In genomic region chr2:132781439-132782068, GRCm38 (mm10) we compare ENCODE assay signal across 8 mouse cellular contexts. TPM values are rescaled to one million over a fixed set of nuclear protein-coding genes. Genes with fewer than 3 reads are reported as not detected.
DNase-seq lines count a peak whose midpoint lies in the region; ATAC-seq and TF ChIP-seq lines count a peak whose summit lies in the region.

No protein-coding gene starts in this region.

- H3K4me2 ChIP-seq in hindbrain, embryonic 11.5 days (replicated peaks; ENCODE audit: low read depth, low read length), result peak overlapping the region; percentile 73
- peak overlapping the region; percentile 40 for H3K4me2 ChIP-seq in lung, postnatal 0 days (replicated peaks; ENCODE audit: low read depth, low read length)

- no peaks in the 10 kb centered on the region for H3K36me3 ChIP-seq in hindbrain, embryonic 11.5 days (ENCODE audit: control insufficient read depth, insufficient read depth, low read length)
- H3K36me3 ChIP-seq in lung, postnatal 0 days (ENCODE audit: insufficient read depth, low read length), result no peaks in the 10 kb centered on the region

- peak; percentile 95 for DNase-seq in ES-CJ7 (ENCODE audit: low read depth, low spot score)
- DNase-seq in cerebellum, adult 2 months, result peak; percentile 94 to 95
- peak; percentile 83 to 84 for DNase-seq in frontal cortex, postnatal 10 days (ENCODE audit: low spot score in 2 of 2)
- peak; percentile 93 for DNase-seq in hindbrain, embryonic 11.5 days (ENCODE audit: low spot score)
- peak; percentile 89 to 91 for DNase-seq in layer of hippocampus, postnatal 10 days (ENCODE audit: low spot score in 2 of 2)
- DNase-seq in lung, postnatal 0 days (ENCODE audit: low spot score), result peak; percentile 94
- peak; percentile 95 for DNase-seq in retina, embryonic 14.5 days (ENCODE audit: low spot score)
- peak; percentile 93 for DNase-seq in thymus, postnatal 4 days

- under 1% methylated on average over 41 of the region's 41 CpGs for WGBS in cerebellum, adult 2 months
- under 1% methylated on average over 40 of the region's 41 CpGs for WGBS in hindbrain, embryonic 11.5 days
- WGBS in lung, postnatal 0 days, result 1% methylated on average over 34 of the region's 41 CpGs

- ATAC-seq in hindbrain, embryonic 11.5 days (ENCODE audit: low FRiP score), result peak; percentile 98
- peak; percentile 98 for ATAC-seq in lung, postnatal 0 days

- no peak for TF ChIP-seq CTCF in cerebellum, adult 2 months (IDR thresholded peaks at IDR 0.05; ENCODE audit: borderline replicate concordance, insufficient read depth, low read depth, low read length)
- no peak for TF ChIP-seq CTCF in lung, postnatal 0 days (IDR thresholded peaks at IDR 0.05)

- H3K27ac ChIP-seq in cerebellum, adult 2 months (ENCODE audit: insufficient read depth, low read length), result peak overlapping the region; percentile 99
- H3K27ac ChIP-seq in hindbrain, embryonic 11.5 days (ENCODE audit: low read depth, low read length), result peak overlapping the region; percentile 94
- no peak overlapping the region for H3K27ac ChIP-seq in lung, postnatal 0 days (ENCODE audit: low read length)

- no peaks in the 10 kb centered on the region for H3K9me3 ChIP-seq in hindbrain, embryonic 11.5 days (ENCODE audit: control insufficient read depth, low read length)
- H3K9me3 ChIP-seq in lung, postnatal 0 days (ENCODE audit: low read length), result no peaks in the 10 kb centered on the region

- H3K27me3 ChIP-seq in cerebellum, adult 2 months (ENCODE audit: control insufficient read depth, insufficient read depth, low read length), result no peaks in the 10 kb centered on the region
- no peaks in the 10 kb centered on the region for H3K27me3 ChIP-seq in hindbrain, embryonic 11.5 days (ENCODE audit: control insufficient read depth, insufficient read depth, low read length)
- no peaks in the 10 kb centered on the region for H3K27me3 ChIP-seq in lung, postnatal 0 days (replicated peaks; ENCODE audit: insufficient read depth, low read length)

- TF ChIP-seq POLR2A in cerebellum, adult 2 months (IDR thresholded peaks at IDR 0.05; ENCODE audit: borderline replicate concordance, insufficient read depth, low read length), result peak; percentile 89

- peak overlapping the region; percentile 91 for H3K4me3 ChIP-seq in cerebellum, adult 2 months (replicated peaks; ENCODE audit: insufficient read depth, low read depth, low read length)
- peak overlapping the region; percentile 42 for H3K4me3 ChIP-seq in hindbrain, embryonic 11.5 days (ENCODE audit: low read depth, low read length)
- H3K4me3 ChIP-seq in lung, postnatal 0 days (ENCODE audit: low read depth, low read length), result peak overlapping the region; percentile 14; the same call in 1 of the 2 replicates

- no peak for TF ChIP-seq EP300 in lung, postnatal 0 days (IDR thresholded peaks at IDR 0.05)

- peaks cover 17% of the 10 kb centered on the region; the same call in 1 of the 2 replicates for H3K4me1 ChIP-seq in cerebellum, adult 2 months (ENCODE audit: control insufficient read depth, insufficient read depth, low read length)
- no peaks in the 10 kb centered on the region; the same call in 1 of the 2 replicates for H3K4me1 ChIP-seq in hindbrain, embryonic 11.5 days (replicated peaks; ENCODE audit: control insufficient read depth, insufficient read depth, low read length)
- no peaks in the 10 kb centered on the region for H3K4me1 ChIP-seq in lung, postnatal 0 days (ENCODE audit: insufficient read depth, low read depth, low read length)

- peak overlapping the region; percentile 69 for H3K9ac ChIP-seq in hindbrain, embryonic 11.5 days (ENCODE audit: low read depth, low read length)
- no peak overlapping the region for H3K9ac ChIP-seq in lung, postnatal 0 days (replicated peaks; ENCODE audit: low read depth)

RNA-seq across cellular contexts. Expression of gene Chgb, which starts 0.5 kb away (rescaled TPM):
- 330 and 333 TPM in 2 replicates for polyA plus RNA-seq in cerebellum, adult 2 months (2012; rRNA removed)
- 23.8 and 27.5 TPM in 2 replicates for polyA plus RNA-seq in hindbrain, embryonic 11.5 days (2014; fragmentation: Nextera tagmentation; extraction: Ambion mirVana)
- 100 to 1,000 TPM; 206 to 208 TPM for total RNA-seq in layer of hippocampus, postnatal 10 days (2021)
- polyA plus RNA-seq in lung, postnatal 0 days (2015; fragmentation: Nextera tagmentation; extraction: Ambion mirVana), result 0.19 and 0.30 TPM in 2 replicates

RNA-seq across cellular contexts. Expression of gene Trmt6, which starts 34.3 kb away (rescaled TPM):
- 33.9 and 34.1 TPM in 2 replicates for polyA plus RNA-seq in cerebellum, adult 2 months (2012; rRNA removed)
- 30.0 and 30.7 TPM in 2 replicates for polyA plus RNA-seq in hindbrain, embryonic 11.5 days (2014; fragmentation: Nextera tagmentation; extraction: Ambion mirVana)
- 10 to 100 TPM; 27.5 to 29.9 TPM for total RNA-seq in layer of hippocampus, postnatal 10 days (2021)
- polyA plus RNA-seq in lung, postnatal 0 days (2015; fragmentation: Nextera tagmentation; extraction: Ambion mirVana), result 17.7 and 20.6 TPM in 2 replicates

RNA-seq across cellular contexts. Expression of gene Mcm8, which starts 34.4 kb away (rescaled TPM):
- polyA plus RNA-seq in cerebellum, adult 2 months (2012; rRNA removed), result 3.4 and 3.7 TPM in 2 replicates
- polyA plus RNA-seq in hindbrain, embryonic 11.5 days (2014; fragmentation: Nextera tagmentation; extraction: Ambion mirVana), result 18.8 and 23.5 TPM in 2 replicates
- 1 to 10 TPM; 4.2 to 5.4 TPM for total RNA-seq in layer of hippocampus, postnatal 10 days (2021)
- 2.4 and 2.5 TPM in 2 replicates for polyA plus RNA-seq in lung, postnatal 0 days (2015; fragmentation: Nextera tagmentation; extraction: Ambion mirVana)

Comparison
In these comparisons a context has a peak if more than half of its experiments do, and no peak if none do; other contexts are left out.
1. H3K4me3 ChIP-seq: peak in every context shown above with its lines; median percentile 91 in cerebellum, adult 2 months; 42 in hindbrain, embryonic 11.5 days; 14 in lung, postnatal 0 days.
2. RNA of gene Chgb, which starts 0.5 kb away (polyA plus RNA-seq): 330 to 333 TPM in cerebellum, adult 2 months and 23.8 to 27.5 TPM in hindbrain, embryonic 11.5 days; 0.19 to 0.30 TPM in lung, postnatal 0 days; every median in the first group is over 10 times any median in the second.
3. Peak in every context shown above with its lines, with median percentiles within 50 percentile points of each other: DNase-seq.